Mouse (Mus musculus): ENCODE data around the gene Mnd1. TPM values are rescaled to one million over a fixed set of nuclear protein-coding genes. Genes with fewer than 3 reads are reported as not detected.

The Mnd1 gene
- polyA plus RNA-seq, 1 experiment from 2014 or later = 10.7 TPM

DNA sequence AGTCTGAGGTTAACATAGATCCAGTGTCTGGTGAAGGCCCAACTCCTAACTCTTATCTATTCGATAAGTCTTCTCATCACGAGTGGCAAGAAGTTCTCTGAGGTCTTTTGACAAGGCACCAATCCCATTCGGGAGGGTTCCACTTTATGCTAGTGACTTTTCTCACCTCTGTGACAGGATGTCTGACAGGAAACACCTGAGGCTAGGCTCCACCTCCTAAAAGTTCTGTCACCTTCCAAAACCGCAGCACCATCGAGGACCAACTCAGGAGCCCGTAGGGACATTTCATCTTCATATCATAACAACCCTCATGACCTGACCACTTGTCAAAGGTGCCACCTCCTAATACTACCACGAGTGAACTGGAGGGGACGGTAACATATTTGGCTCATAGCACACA, 109.4 kb downstream of the Mnd1 start:
- H3K36me3 ChIP-seq (ENCODE audit: control insufficient read depth, insufficient read depth, low read length) = no peaks in the 10 kb centered on the region
- no peaks in the 10 kb centered on the region for H3K27me3 ChIP-seq (ENCODE audit: control insufficient read depth, insufficient read depth, low read length)
- H3K4me3 ChIP-seq (ENCODE audit: low read depth, low read length) = no peak overlapping the region
- ATAC-seq (ENCODE audit: low FRiP score, low TSS enrichment) (no peak), DNase-seq (ENCODE audit: low spot score) (no peak)
- H3K4me1 ChIP-seq (replicated peaks; ENCODE audit: control insufficient read depth, insufficient read depth) = 0 out of 2 replicates have a peak, but pooled peaks cover 4% of the 10 kb centered on the region
- WGBS = 89% methylated on average over 8 of the region's 8 CpGs
- no peak overlapping the region for H3K9ac ChIP-seq (ENCODE audit: low read length)
- no peak overlapping the region for H3K27ac ChIP-seq (replicated peaks)
- TF ChIP-seq EP300 (optimal IDR thresholded peaks at IDR 0.05) (no peak), CTCF (IDR thresholded peaks at IDR 0.05; ENCODE audit: low read depth) (no peak)
- H3K9me3 ChIP-seq (ENCODE audit: control insufficient read depth, low read length) = no peaks in the 10 kb centered on the region
- no peak overlapping the region for H3K4me2 ChIP-seq (replicated peaks; ENCODE audit: low read depth)

DNA sequence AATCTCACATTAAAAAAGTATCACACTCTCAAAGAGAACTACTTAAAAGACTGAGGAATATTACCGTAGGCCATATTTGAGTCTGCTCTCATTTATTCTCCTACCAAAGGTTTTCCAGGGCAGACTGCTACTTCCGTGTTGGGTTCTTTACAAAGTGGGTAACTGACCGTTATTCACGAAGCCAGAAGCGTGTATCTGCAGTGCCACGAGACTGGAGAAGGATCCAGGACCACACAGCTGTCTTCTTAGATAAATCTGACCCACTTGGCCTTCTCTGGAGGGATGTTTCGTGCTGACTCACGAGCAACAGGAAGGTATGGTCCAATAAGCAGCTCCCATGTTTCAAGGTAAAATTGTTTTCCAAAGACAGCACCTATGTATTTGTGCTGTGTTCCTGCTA, 113.8 kb downstream of the Mnd1 start:
- Histone ChIP-seq H3K27ac (replicated peaks) (no peak overlapping the region), H3K4me3 (ENCODE audit: low read depth, low read length) (no peak overlapping the region), H3K36me3 (ENCODE audit: control insufficient read depth, insufficient read depth, low read length) (no peaks in the 10 kb centered on the region), H3K27me3 (ENCODE audit: control insufficient read depth, insufficient read depth, low read length) (no peaks in the 10 kb centered on the region), H3K9me3 (ENCODE audit: control insufficient read depth, low read length) (no peaks in the 10 kb centered on the region), H3K4me1 (replicated peaks; ENCODE audit: control insufficient read depth, insufficient read depth) (peaks cover 8% of the 10 kb centered on the region), H3K9ac (ENCODE audit: low read length) (no peak overlapping the region), H3K4me2 (replicated peaks; ENCODE audit: low read depth) (no peak overlapping the region)
- no peak for TF ChIP-seq EP300 (optimal IDR thresholded peaks at IDR 0.05)
- TF ChIP-seq CTCF (IDR thresholded peaks at IDR 0.05; ENCODE audit: low read depth) = no peak
- WGBS = 92% methylated on average over 8 of the region's 8 CpGs
- no peak for ATAC-seq (ENCODE audit: low FRiP score, low TSS enrichment)
- no peak for DNase-seq (ENCODE audit: low spot score)

GRCm38 (mm10) chr3:84040476-84041082, 115.0 kb downstream of the Mnd1 start:
- Histone ChIP-seq H3K27me3 (ENCODE audit: control insufficient read depth, insufficient read depth, low read length) (no peaks in the 10 kb centered on the region), H3K9me3 (ENCODE audit: control insufficient read depth, low read length) (no peaks in the 10 kb centered on the region), H3K9ac (ENCODE audit: low read length) (peak overlapping the region; percentile 62), H3K4me2 (replicated peaks; ENCODE audit: low read depth) (peak overlapping the region; percentile 100), H3K4me1 (replicated peaks; ENCODE audit: control insufficient read depth, insufficient read depth) (peaks cover 8% of the 10 kb centered on the region), H3K4me3 (ENCODE audit: low read depth, low read length) (peak overlapping the region; percentile 96), H3K27ac (replicated peaks) (peak overlapping the region; percentile 93), H3K36me3 (ENCODE audit: control insufficient read depth, insufficient read depth, low read length) (no peaks in the 10 kb centered on the region)
- no peak for TF ChIP-seq EP300 (optimal IDR thresholded peaks at IDR 0.05)
- peak; percentile 44 for TF ChIP-seq CTCF (IDR thresholded peaks at IDR 0.05; ENCODE audit: low read depth)
- DNase-seq (ENCODE audit: low spot score) (peak; percentile 69), ATAC-seq (ENCODE audit: low FRiP score, low TSS enrichment) (peak; percentile 52)
- WGBS = 2% methylated on average over 23 of the region's 23 CpGs

DNA sequence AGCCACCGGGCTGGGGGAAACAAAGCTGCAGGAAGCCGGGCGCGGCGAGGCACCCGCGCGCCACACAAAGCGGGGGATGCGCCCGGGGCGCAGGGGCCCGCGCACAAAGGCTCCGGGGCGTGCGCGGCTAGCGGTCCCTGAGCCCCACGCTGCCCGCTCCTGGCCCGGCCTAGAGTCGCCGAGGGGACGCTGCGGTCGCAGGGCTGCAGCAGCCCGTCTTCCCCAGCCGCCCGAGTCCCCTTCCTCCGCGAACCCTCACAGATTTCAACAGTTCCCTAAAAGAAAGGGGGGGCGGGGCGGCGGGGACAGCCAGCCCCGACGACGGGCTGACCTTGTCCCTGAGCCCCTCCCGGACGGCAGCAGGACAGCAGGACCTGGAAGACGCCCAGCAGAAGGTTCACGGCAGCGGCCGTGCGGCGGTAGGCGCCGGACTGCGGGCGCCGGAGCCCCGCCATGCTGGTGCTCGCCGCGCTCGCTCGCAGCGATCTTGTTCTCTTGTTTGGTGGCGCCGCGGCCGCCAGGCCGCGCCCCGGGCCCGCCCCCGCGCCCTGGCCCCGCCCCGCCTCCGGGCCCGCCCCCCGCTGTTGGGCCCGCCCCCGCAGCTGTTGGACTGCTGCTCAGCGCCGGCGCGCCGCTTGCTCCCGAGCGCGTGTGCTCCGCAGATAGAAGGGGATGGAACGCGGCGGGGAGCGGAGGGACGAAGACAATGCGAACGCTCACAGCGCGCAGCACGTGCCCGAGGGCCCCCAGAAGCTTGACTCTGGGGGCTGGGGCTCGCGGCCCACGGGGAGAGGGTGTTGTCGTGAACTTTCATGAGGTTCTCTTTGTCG, 115.7 kb downstream of the Mnd1 start, which contains the start of gene Tmem131l:
Gene Tmem131l, minus strand, starts transcription at position 530 of the 830 bp plus-strand sequence.
- Histone ChIP-seq H3K27ac (replicated peaks) (peak within 1 kb of the TSS; percentile 93), H3K27me3 (ENCODE audit: control insufficient read depth, insufficient read depth, low read length) (no peaks in the 10 kb centered on the region), H3K4me2 (replicated peaks; ENCODE audit: low read depth) (peak within 1 kb of the TSS; percentile 100), H3K4me3 (ENCODE audit: low read depth, low read length) (peak within 1 kb of the TSS; percentile 96), H3K9ac (ENCODE audit: low read length) (peak within 1 kb of the TSS; percentile 88), H3K36me3 (ENCODE audit: control insufficient read depth, insufficient read depth, low read length) (no peaks in the 10 kb centered on the region), H3K4me1 (replicated peaks; ENCODE audit: control insufficient read depth, insufficient read depth) (peaks cover 8% of the 10 kb centered on the region), H3K9me3 (ENCODE audit: control insufficient read depth, low read length) (no peaks in the 10 kb centered on the region)
- TF ChIP-seq CTCF (IDR thresholded peaks at IDR 0.05; ENCODE audit: low read depth) (no peak), EP300 (optimal IDR thresholded peaks at IDR 0.05) (no peak)
- WGBS = under 1% methylated on average over 78 of the region's 100 CpGs
- peak; percentile 93 for DNase-seq (ENCODE audit: low spot score)
- ATAC-seq (ENCODE audit: low FRiP score, low TSS enrichment) = peak; percentile 93

DNA sequence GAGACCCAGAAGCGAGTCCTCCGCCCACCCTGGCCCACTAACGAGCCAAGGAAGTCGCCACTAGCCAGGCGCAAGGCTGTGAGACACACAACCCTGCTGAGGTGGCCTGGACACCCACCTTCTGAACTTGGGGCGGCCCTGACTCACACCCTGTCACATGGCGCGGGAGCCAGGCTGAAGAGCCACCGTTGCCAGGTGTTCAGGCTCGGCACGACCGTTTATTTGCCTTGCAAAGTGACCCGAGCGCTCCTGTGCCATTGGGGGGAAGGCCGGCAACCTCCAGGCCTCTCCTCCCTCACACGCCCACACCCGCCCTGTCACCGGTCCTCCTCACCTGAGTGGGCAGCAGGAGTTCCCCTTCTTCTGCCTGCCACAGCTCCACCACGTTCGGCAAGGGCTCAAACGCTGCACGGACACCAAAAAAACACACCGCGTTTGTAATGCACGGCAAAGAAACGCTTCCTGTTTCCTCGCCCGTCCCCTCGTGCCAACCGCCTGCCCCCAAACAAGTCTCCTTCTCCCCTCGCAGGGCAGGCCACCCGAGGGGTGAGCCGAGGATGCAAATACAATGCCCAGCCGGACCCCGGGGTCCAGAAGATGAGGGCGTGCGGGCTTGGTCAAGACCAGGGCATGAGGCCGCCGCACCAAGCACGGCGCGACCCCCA, 116.5 kb downstream of the Mnd1 start:
- Histone ChIP-seq H3K9ac (ENCODE audit: low read length) (peak overlapping the region; percentile 88), H3K4me2 (replicated peaks; ENCODE audit: low read depth) (peak overlapping the region; percentile 100), H3K27me3 (ENCODE audit: control insufficient read depth, insufficient read depth, low read length) (no peaks in the 10 kb centered on the region), H3K4me1 (replicated peaks; ENCODE audit: control insufficient read depth, insufficient read depth) (peaks cover 8% of the 10 kb centered on the region), H3K36me3 (ENCODE audit: control insufficient read depth, insufficient read depth, low read length) (no peaks in the 10 kb centered on the region), H3K9me3 (ENCODE audit: control insufficient read depth, low read length) (no peaks in the 10 kb centered on the region), H3K27ac (replicated peaks) (peak overlapping the region; percentile 93), H3K4me3 (ENCODE audit: low read depth, low read length) (peak overlapping the region; percentile 96)
- TF ChIP-seq CTCF (IDR thresholded peaks at IDR 0.05; ENCODE audit: low read depth) = no peak
- no peak for TF ChIP-seq EP300 (optimal IDR thresholded peaks at IDR 0.05)
- ATAC-seq (ENCODE audit: low FRiP score, low TSS enrichment) (peak; percentile 69), DNase-seq (ENCODE audit: low spot score) (peak; percentile 85)
- WGBS = under 1% methylated on average over 40 of the region's 42 CpGs
